Mouse (Mus musculus) liver, embryonic 13.5 days (tissue): ENCODE results near the gene Plxdc1. TPM values are rescaled to one million over a fixed set of nuclear protein-coding genes. Genes with fewer than 3 reads are reported as not detected.

Source experiments
- ATAC-seq: fragments of 200-750 bp; cut with Nextera tagmentation; 2 replicates; pipeline ENCODE4 v1.8.0; 2017; ENCODE audit warnings: low read depth, mild to moderate bottlenecking, moderate number of reproducible peaks, moderate library complexity
- DNase-seq: peaks from one replicate; pipeline ENCODE4 v3.0.0; 2022
- H3K27ac ChIP-seq: fragments of 300-500 bp; sonication (generic); 2 replicates; pipeline ENCODE4 v1.5.1; 2015; ENCODE audit warnings: moderate library complexity, mild to moderate bottlenecking, inconsistent platforms
- H3K27me3 ChIP-seq: fragments of 300-500 bp; sonication (generic); 2 replicates; pipeline ENCODE4 v1.6.1; 2015; ENCODE audit warnings: mild to moderate bottlenecking, inconsistent platforms
- H3K36me3 ChIP-seq: fragments of 300-500 bp; sonication (generic); 2 replicates; pipeline ENCODE4 v1.6.1; 2015; ENCODE audit warnings: mild to moderate bottlenecking, inconsistent platforms
- H3K4me1 ChIP-seq: fragments of 300-500 bp; sonication (generic); replicated peaks from 2 replicates; pipeline ENCODE4 v1.6.1; 2015; ENCODE audit warnings: inconsistent platforms
- H3K4me2 ChIP-seq: fragments of 300-500 bp; sonication (generic); 2 replicates; pipeline ENCODE4 v1.6.1; 2015; ENCODE audit warnings: inconsistent platforms, mild to moderate bottlenecking, moderate library complexity
- H3K4me3 ChIP-seq: fragments of 300-500 bp; sonication (generic); replicated peaks from 2 replicates; pipeline ENCODE4 v1.5.1; 2015; ENCODE audit warnings: mild to moderate bottlenecking, inconsistent platforms
- H3K9ac ChIP-seq: fragments of 300-500 bp; sonication (generic); 2 replicates; pipeline ENCODE4 v1.6.1; 2015; ENCODE audit warnings: mild to moderate bottlenecking, inconsistent platforms
- H3K9me3 ChIP-seq: fragments of 300-500 bp; sonication (generic); replicated peaks from 2 replicates; pipeline ENCODE4 v1.6.1; 2016; ENCODE audit warnings: inconsistent platforms
- WGBS: fragments of 180-500 bp; shearing (Covaris S2); methylation state at CpG from one replicate; pipeline ENCODE4 v1.1.7; 2015; ENCODE audit not compliant: insufficient replicate concordance; 5-methylcytosine and 5-hydroxymethylcytosine counted together
- polyA plus RNA-seq: library from polyadenylated mRNA; unstranded; fragments of >200 nt; fragmentation: Nextera tagmentation; extraction: Ambion mirVana; gene quantifications from 2 replicates; pipeline ENCODE4 v1.2.1, GENCODE M21; 2015

Plxdc1 gene
- 0.45 and 0.58 TPM in 2 replicates for polyA plus RNA-seq

DNA sequence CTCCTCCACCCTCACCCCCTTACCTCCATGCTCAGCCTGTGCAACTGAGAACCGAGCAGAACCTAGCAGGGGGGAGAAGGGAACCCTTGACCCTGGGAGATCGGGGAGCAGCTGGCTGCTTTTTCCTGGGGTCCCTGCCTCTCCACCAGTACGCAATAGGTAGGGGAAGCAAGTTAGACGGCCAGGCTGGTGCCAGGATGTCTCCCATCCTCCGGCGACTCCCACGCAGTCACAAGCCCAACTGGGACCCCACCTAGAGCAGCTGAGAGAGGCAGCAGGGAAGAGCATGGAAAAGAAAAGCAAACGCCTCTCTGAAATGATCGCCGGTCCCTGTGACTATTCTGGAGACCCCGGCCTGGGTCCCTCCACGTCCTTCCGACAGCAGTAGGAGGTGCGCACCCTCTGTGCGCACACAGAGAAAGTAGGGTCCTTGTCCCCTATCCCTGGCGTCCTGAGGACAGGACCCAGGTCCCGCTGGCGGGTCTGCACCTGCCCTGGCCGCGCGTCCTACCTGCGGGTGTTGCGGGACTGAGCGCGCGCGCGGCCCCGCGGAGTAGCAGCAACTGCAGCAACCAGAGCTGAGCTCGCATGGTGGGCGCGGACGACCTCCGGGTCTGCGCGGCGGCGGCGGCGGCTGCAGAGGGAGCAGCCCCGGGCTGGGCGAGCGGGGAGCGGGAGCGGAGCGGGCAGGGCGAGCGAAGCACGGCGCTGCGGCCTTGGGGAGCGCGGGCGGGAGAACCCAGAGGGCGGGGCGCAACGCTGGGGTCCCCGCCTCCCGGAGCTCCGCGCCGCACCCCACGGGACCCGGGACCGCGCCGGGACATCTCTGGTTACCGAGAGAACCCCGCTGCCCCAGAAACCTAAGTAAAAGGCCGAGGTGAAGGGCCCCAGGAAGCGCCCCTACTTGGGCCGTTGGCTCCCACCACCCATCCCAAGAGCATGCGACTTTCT is at the start of gene Plxdc1:
TSS of gene Plxdc1 (minus strand) at position 718 of the 951 bp plus-strand sequence.
- DNase-seq (no peak), ATAC-seq (no peak)
- Histone ChIP-seq H3K27ac (no peak within 1 kb of the TSS), H3K4me2 (peak within 1 kb of the TSS; percentile 91), H3K4me1 (peaks cover 41% of the 10 kb centered on the region), H3K4me3 (peak within 1 kb of the TSS; percentile 86), H3K36me3 (no peaks in the 10 kb centered on the region), H3K9ac (peak within 1 kb of the TSS; percentile 71), H3K27me3 (peaks cover 55% of the 10 kb centered on the region), H3K9me3 (no peaks in the 10 kb centered on the region)
- 4% methylated on average over 66 of the region's 74 CpGs for WGBS

DNA sequence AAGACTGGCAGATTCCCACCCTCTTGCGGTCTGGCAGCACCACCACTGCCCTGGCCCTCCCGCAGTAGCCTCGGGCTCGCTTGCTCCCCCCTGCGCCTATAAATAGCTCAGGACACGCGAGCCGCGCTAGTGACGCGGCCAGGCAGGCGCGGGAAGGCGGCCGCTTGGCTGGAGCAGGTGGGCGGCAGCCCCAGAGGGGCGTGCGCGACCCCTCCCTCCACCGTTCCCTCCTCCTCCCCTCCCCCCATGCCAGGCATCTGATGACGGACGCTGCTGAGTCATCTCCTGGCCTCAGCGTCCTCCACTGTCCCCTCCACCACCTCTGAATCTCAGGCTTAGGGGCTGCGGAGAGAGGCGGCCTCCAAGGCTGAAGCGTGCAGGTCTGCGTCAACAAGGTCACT is 49.7 kb upstream of the Plxdc1 start:
- H3K4me1 ChIP-seq: peaks cover 9% of the 10 kb centered on the region
- peak overlapping the region; percentile 38 for H3K4me3 ChIP-seq
- H3K4me2 ChIP-seq: peak overlapping the region; percentile 53
- ATAC-seq (no peak), DNase-seq (no peak)
- H3K36me3 ChIP-seq: peaks cover 4% of the 10 kb centered on the region
- H3K27ac ChIP-seq: no peak overlapping the region
- no peaks in the 10 kb centered on the region for H3K9me3 ChIP-seq
- H3K27me3 ChIP-seq: peaks cover 39% of the 10 kb centered on the region
- WGBS: 0% methylated on average over 27 of the region's 27 CpGs
- H3K9ac ChIP-seq: no peak overlapping the region

DNA sequence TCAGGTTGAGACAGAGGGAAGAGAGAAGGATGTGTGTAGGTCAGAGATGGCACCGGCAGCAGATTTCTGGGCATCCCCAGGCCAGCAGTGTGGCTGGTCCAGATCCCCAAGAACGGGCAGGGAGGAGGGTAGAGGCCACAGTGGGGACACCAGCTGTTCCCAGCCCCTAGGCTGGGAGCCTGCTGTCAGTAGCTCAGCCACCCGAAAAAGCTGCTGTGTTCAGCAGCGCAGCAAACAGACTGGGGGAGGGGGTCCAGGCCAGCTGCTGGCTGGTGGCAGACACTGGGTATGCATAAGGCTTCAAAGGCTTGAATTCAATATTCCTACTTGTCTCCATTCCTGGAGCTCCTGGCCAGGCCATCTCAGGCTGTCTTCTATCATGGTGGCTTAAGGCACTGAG is 48.6 kb upstream of the Plxdc1 start:
- WGBS: 53% methylated on average over 4 of the region's 4 CpGs
- H3K27me3 ChIP-seq: peaks cover 39% of the 10 kb centered on the region
- H3K4me3 ChIP-seq: no peak overlapping the region
- ATAC-seq (no peak), DNase-seq (no peak)
- H3K9ac ChIP-seq: no peak overlapping the region
- peaks cover 9% of the 10 kb centered on the region for H3K4me1 ChIP-seq
- H3K4me2 ChIP-seq: no peak overlapping the region
- H3K27ac ChIP-seq: no peak overlapping the region
- no peaks in the 10 kb centered on the region for H3K9me3 ChIP-seq
- H3K36me3 ChIP-seq: peaks cover 16% of the 10 kb centered on the region

DNA sequence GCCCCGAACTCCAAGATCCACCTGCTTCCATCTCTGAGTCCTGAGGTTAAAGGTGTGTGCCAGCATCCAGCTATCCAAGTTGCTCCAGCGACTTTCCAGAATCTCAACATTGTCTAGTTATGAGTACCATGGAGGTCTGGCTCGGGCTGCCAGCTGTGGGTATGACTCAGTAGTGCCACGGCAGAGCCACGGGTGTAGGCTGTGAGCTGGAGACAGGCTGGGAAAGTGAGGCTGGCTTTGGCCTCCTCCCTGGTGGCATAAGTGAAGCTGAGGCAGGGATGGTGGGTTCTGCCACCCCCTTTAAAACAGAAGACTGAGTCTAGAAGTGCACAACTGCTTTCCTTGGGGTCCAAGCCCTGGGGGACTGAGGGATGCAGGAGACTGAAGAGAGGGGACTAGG is 47.8 kb upstream of the Plxdc1 start:
- H3K9me3 ChIP-seq: no peaks in the 10 kb centered on the region
- peaks cover 9% of the 10 kb centered on the region for H3K4me1 ChIP-seq
- 64% methylated on average over 5 of the region's 5 CpGs for WGBS
- peaks cover 23% of the 10 kb centered on the region for H3K36me3 ChIP-seq
- ATAC-seq (no peak), DNase-seq (no peak)
- no peak overlapping the region for H3K4me2 ChIP-seq
- peaks cover 39% of the 10 kb centered on the region for H3K27me3 ChIP-seq
- H3K9ac ChIP-seq: no peak overlapping the region
- H3K27ac ChIP-seq: no peak overlapping the region
- no peak overlapping the region for H3K4me3 ChIP-seq

DNA sequence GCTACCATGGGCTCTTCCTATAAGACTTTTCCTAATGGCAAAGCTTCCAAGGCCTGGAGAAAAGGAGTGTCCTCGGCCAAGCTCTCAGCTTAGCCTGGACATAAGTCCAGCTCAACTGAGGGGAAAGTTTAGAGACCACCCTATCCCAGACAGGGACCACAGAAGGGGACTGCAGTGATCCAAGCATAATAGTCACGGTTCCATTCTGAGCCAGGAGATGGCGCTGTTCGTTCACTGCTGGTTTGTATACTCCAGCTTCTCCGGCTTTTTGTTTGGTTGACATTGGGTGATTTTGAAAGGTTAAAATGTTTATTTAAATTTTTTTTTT is 45.2 kb upstream of the Plxdc1 start:
- ATAC-seq (no peak), DNase-seq (peak; percentile 49)
- peaks cover 34% of the 10 kb centered on the region for H3K36me3 ChIP-seq
- H3K9ac ChIP-seq: no peak overlapping the region
- H3K27me3 ChIP-seq: peaks cover 19% of the 10 kb centered on the region
- WGBS: 12% methylated on average over 5 of the region's 5 CpGs
- peaks cover 22% of the 10 kb centered on the region for H3K4me1 ChIP-seq
- no peak overlapping the region for H3K4me3 ChIP-seq
- H3K9me3 ChIP-seq: no peaks in the 10 kb centered on the region
- no peak overlapping the region for H3K4me2 ChIP-seq
- no peak overlapping the region for H3K27ac ChIP-seq

DNA sequence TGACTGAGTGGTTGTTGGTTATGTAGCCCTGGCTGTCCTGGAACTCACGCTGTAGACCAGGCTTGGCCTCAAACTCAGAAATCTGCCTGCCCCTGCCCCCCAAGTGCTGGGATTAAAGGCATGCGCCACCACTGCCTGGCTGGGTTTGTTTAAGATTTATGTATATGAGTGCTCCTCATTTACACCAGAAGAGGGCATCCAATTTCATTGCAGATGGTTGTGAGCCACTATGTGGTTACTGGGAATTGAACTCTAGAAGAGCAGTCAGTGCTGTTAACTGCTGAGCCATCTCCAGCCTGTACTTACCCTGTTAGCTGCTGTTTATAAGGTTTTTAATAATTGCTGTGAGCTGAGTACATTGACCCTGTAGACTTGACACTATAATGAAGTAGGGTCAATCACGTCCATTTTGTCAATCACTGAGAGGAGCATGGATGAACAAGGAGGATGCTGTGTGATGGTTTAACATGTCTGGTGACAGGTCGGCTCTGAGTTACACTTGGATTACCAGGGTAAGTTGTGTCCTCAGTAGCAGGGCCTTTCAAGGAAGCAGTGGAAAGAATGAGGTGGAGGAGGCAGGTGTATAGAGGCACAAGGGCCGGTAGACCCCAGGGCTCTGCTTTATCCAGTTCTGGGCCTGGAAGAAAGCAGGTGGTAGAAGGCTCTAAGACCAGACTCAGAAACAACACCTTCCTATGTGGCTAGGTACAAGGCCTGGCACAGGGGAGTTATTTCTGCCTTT is 44.6 kb upstream of the Plxdc1 start:
- Histone ChIP-seq H3K4me1 (peaks cover 21% of the 10 kb centered on the region), H3K9me3 (no peaks in the 10 kb centered on the region), H3K27ac (no peak overlapping the region), H3K4me2 (no peak overlapping the region), H3K27me3 (peaks cover 13% of the 10 kb centered on the region), H3K9ac (no peak overlapping the region), H3K36me3 (peaks cover 34% of the 10 kb centered on the region), H3K4me3 (no peak overlapping the region)
- DNase-seq (no peak), ATAC-seq (no peak)
- 52% methylated on average over 5 of the region's 5 CpGs for WGBS

DNA sequence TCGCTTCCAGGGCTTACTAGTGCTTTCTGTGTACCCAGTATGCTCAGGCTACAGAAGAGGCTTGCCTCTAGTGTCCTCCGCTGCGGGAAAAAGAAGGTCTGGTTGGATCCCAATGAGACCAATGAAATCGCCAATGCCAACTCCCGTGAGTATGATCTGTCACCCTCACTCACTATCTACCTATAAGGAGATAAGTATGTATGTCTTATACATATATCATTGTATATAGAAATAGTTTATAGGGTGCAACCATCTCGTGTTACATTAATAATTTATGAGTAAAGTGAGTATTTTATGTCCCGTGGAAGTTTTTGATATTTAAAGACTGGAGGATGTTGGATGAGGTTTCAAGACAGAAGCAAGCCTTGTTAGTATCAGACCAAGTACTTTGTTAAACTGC is 41.5 kb upstream of the Plxdc1 start:
- no peak for DNase-seq

DNA sequence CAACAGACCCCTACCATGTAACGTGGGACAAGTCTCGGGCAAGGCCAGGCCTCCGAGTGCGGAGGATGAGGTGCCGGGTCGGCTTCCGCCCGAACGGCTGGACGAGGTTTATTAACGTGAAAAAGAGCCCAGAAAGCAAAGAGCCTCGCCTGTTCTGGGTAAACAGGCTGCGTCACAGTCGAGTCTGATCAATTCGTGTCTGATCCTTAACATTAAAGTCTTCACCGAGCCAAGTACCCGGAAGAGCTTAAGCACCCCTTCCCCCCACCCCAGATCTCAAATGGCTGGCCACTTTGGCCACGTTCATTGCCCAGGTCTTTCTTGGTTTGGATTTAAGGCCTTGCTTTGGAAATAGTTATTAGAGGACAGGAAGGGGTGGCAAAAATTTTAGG is 41.0 kb upstream of the Plxdc1 start:
- Histone ChIP-seq H3K9ac (peak overlapping the region; percentile 99), H3K4me1 (peaks cover 36% of the 10 kb centered on the region), H3K9me3 (no peaks in the 10 kb centered on the region), H3K4me2 (peak overlapping the region; percentile 82), H3K27me3 (peaks cover 14% of the 10 kb centered on the region), H3K27ac (peak overlapping the region; percentile 88), H3K36me3 (peaks cover 34% of the 10 kb centered on the region), H3K4me3 (peak overlapping the region; percentile 98)
- 0% methylated on average over 18 of the region's 18 CpGs for WGBS
- DNase-seq (no peak), ATAC-seq (no peak)

More for the DNA sequence above, 41.5 kb upstream of the Plxdc1 start:
- ATAC-seq: no peak
- WGBS: 9% methylated on average over 7 of the region's 7 CpGs
- no peaks in the 10 kb centered on the region for H3K9me3 ChIP-seq
- peak overlapping the region; percentile 98 for H3K4me3 ChIP-seq
- peak overlapping the region; percentile 99 for H3K9ac ChIP-seq
- H3K4me1 ChIP-seq: peaks cover 31% of the 10 kb centered on the region
- peak overlapping the region; percentile 88 for H3K27ac ChIP-seq
- H3K4me2 ChIP-seq: peak overlapping the region; percentile 82
- peaks cover 34% of the 10 kb centered on the region for H3K36me3 ChIP-seq
- peaks cover 9% of the 10 kb centered on the region for H3K27me3 ChIP-seq

DNA sequence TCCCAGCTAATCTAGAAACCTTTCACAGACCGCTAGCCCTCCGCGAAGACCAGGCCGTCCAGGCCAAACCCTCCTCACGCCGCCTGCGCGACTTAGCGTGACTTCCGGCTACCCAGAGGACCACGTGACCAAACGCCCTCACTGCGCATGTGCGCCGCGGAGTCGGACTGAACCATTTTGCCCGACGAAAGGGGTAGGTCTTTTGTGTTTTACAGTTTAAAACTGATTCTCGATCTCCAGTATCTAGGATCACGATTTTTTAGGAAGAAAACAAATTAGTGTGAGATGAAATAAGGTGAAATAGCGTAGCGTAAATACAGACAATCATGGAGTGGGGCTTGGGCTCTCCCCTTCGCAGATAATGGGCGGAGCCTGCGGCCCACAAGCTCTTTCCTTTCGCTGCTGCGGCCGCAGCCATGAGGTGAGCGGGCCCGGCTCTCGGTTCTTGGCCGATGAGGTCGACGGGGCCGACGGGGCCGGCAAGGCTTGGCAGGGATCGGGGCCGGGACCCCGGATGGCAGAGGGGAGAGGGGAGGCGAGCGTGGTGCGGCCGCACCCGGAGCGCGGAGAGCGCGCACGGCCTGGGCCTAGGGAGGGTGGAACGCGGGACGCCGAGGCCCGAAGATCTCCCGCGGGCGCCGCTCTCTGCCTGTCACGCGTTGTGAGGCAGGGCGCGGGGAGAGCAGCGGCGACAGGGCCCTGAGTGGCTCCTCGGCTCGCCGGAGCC is 40.5 kb upstream of the Plxdc1 start, which contains the start of gene Rpl19:
TSS of gene Rpl19 (plus strand) at position 141 of the 727 bp plus-strand sequence.
- peak within 1 kb of the TSS; percentile 98 for H3K4me3 ChIP-seq
- H3K27me3 ChIP-seq: peaks cover 20% of the 10 kb centered on the region
- H3K36me3 ChIP-seq: peaks cover 34% of the 10 kb centered on the region
- H3K9me3 ChIP-seq: no peaks in the 10 kb centered on the region
- peak within 1 kb of the TSS; percentile 82 for H3K4me2 ChIP-seq
- peak; percentile 83 for DNase-seq
- peak within 1 kb of the TSS; percentile 88 for H3K27ac ChIP-seq
- WGBS: under 1% methylated on average over 69 of the region's 69 CpGs
- ATAC-seq: peak; percentile 81
- peak within 1 kb of the TSS; percentile 99 for H3K9ac ChIP-seq
- peaks cover 41% of the 10 kb centered on the region for H3K4me1 ChIP-seq

DNA sequence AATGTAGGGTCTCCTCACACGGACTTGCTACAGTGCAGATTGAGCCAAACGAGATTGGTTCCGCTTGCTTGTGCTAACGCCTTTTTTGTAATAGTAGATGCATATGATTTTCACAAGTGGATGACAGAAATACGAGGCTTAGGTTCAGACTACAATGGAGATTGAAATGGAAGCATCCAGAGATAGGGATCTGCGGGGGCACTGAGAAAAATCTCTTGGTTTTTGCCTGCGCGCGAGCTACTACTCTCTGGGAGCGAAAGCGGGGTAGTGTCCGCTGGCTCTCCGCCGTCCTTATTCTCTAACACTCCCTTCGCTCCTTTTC is 40.0 kb upstream of the Plxdc1 start:
- peak overlapping the region; percentile 99 for H3K9ac ChIP-seq
- peak overlapping the region; percentile 98 for H3K4me3 ChIP-seq
- H3K27me3 ChIP-seq: peaks cover 25% of the 10 kb centered on the region
- 6% methylated on average over 15 of the region's 15 CpGs for WGBS
- peak overlapping the region; percentile 82 for H3K4me2 ChIP-seq
- DNase-seq (no peak), ATAC-seq (no peak)
- peaks cover 47% of the 10 kb centered on the region for H3K4me1 ChIP-seq
- peaks cover 32% of the 10 kb centered on the region for H3K36me3 ChIP-seq
- H3K9me3 ChIP-seq: no peaks in the 10 kb centered on the region
- peak overlapping the region; percentile 88 for H3K27ac ChIP-seq

DNA sequence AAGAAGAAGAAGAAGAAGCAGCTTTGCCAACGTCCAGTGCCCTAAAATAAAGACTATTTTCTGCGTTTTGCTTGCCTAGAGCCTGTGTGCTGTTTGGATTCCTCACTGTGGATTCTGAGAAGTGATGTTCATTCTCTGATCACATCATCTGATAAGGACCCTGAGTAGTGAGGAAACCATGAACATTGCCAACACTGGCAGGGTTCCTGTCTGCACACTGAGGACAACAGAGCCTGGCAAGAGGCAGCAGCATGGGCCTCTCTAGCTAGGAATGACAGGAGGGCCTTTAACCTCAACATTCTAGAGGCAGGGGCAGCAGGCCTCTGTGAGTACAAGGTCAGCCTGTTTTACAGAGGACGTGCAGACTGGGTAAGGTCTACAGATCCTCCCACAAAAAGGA is 38.3 kb upstream of the Plxdc1 start:
- Histone ChIP-seq H3K9me3 (no peaks in the 10 kb centered on the region), H3K27me3 (peaks cover 42% of the 10 kb centered on the region), H3K4me3 (no peak overlapping the region), H3K36me3 (peaks cover 15% of the 10 kb centered on the region), H3K4me2 (no peak overlapping the region), H3K4me1 (peaks cover 51% of the 10 kb centered on the region), H3K27ac (no peak overlapping the region), H3K9ac (no peak overlapping the region)
- WGBS: 68% methylated on average over 3 of the region's 3 CpGs
- no peak for DNase-seq
- no peak for ATAC-seq
